Mouse (Mus musculus) heart, postnatal 0 days (tissue): ENCODE data around the gene Aldh3b2. TPM values are rescaled to one million over a fixed set of nuclear protein-coding genes. Genes with fewer than 3 reads are reported as not detected.

Experiments
- ATAC-seq: fragments of 200-750 bp; cut with Nextera tagmentation; 2 replicates; pipeline ENCODE4 v1.8.0; 2017; ENCODE audit warnings: low read depth, moderate number of reproducible peaks, moderate library complexity; ENCODE audit not compliant: insufficient read depth
- DNase-seq: peaks from one replicate; pipeline ENCODE4 v3.0.0-alpha.2; 2016; ENCODE audit warnings: low spot score
- H3K27ac ChIP-seq: fragments of 300-500 bp; sonication (generic); 2 replicates; pipeline ENCODE4 v1.5.1; 2014; ENCODE audit warnings: low read depth, mild to moderate bottlenecking
- H3K27me3 ChIP-seq: fragments of 300-500 bp; sonication (generic); 2 replicates; pipeline ENCODE4 v1.6.1; 2014; ENCODE audit warnings: low read length, mixed read lengths; ENCODE audit not compliant: control insufficient read depth, insufficient read depth
- H3K36me3 ChIP-seq: fragments of 300-500 bp; sonication (generic); replicated peaks from 2 replicates; pipeline ENCODE4 v1.6.1; 2014; ENCODE audit warnings: low read length, mixed read lengths; ENCODE audit not compliant: control insufficient read depth, insufficient read depth
- H3K4me1 ChIP-seq: fragments of 300-500 bp; sonication (generic); 2 replicates; pipeline ENCODE4 v1.6.1; 2014; ENCODE audit warnings: antibody characterized with exemption; ENCODE audit not compliant: control insufficient read depth, insufficient read depth
- H3K4me2 ChIP-seq: fragments of 300-500 bp; sonication (generic); 2 replicates; pipeline ENCODE4 v1.6.1; 2014; ENCODE audit warnings: low read depth, mild to moderate bottlenecking, low read length, moderate library complexity
- H3K4me3 ChIP-seq: fragments of 300-500 bp; sonication (generic); 2 replicates; pipeline ENCODE4 v1.5.1; 2014; ENCODE audit warnings: low read depth, low read length
- H3K9ac ChIP-seq: fragments of 300-500 bp; sonication (generic); replicated peaks from 2 replicates; pipeline ENCODE4 v1.6.1; 2014; ENCODE audit warnings: low read depth, low read length, mixed read lengths
- H3K9me3 ChIP-seq: fragments of 300-500 bp; sonication (generic); replicated peaks from 2 replicates; pipeline ENCODE4 v1.6.1; 2016; ENCODE audit warnings: low read length; ENCODE audit not compliant: control insufficient read depth
- CTCF ChIP-seq: IDR thresholded peaks from 2 replicates; pipeline ENCODE4 v1.5.1; 2016; ENCODE audit warnings: antibody characterized with exemption, control low read depth, low read depth
- EP300 ChIP-seq: IDR thresholded peaks from 2 replicates; pipeline ENCODE4 v1.6.1; 2016; ENCODE audit warnings: antibody characterized with exemption, low read depth
- WGBS: fragments of 180-500 bp; shearing (Covaris S2); extraction: QIAGEN DNeasy Blood & Tissue Kit; methylation state at CpG from one replicate; pipeline ENCODE4 v1.1.7; 2014; 5-methylcytosine and 5-hydroxymethylcytosine counted together
- polyA plus RNA-seq: library from polyadenylated mRNA; unstranded; fragments of >200 nt; fragmentation: Nextera tagmentation; extraction: Ambion mirVana; gene quantifications from 2 replicates; pipeline ENCODE4 v1.2.1, GENCODE M21; 2015
- total RNA-seq: library from RNA; depleted of rRNA; stranded (reverse); fragments of >200 nt; gene quantifications from 2 replicates; pipeline ENCODE4 v1.2.3, GENCODE M21; 2014; ENCODE audit warnings: low replicate concordance

Gene Aldh3b2
- total and polyA plus RNA-seq, 2 experiments from 2014 or later: 0.18 to 3.9 TPM

DNA sequence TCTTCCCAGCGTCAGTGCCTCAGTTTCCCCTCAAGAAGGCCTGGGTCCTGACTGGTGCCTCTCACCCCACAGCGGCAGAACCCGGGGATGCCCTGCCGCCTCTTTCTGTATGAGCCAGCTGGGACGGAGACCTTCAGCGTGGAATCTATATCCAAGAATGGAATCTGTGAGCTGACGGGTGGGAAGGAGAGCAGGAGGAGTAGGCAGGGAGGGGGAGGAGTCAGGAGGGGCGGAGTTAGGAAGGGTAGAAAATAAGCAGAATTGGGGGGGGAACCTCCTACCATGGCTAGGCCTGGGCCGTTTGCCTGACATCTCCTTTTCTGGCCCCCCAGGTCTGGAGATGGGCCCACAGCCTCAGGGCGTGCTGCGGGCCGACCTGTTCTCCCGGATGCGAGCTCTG, 15.9 kb downstream of the Aldh3b2 start:
- no peaks in the 10 kb centered on the region for H3K9me3 ChIP-seq
- H3K4me2 ChIP-seq: no peak overlapping the region
- TF ChIP-seq EP300: no peak
- TF ChIP-seq CTCF: no peak
- WGBS: 78% methylated on average over 14 of the region's 14 CpGs
- peaks cover 24% of the 10 kb centered on the region for H3K4me1 ChIP-seq
- no peak overlapping the region for H3K4me3 ChIP-seq
- no peak overlapping the region for H3K27ac ChIP-seq
- no peaks in the 10 kb centered on the region for H3K36me3 ChIP-seq
- no peak for ATAC-seq
- H3K27me3 ChIP-seq: no peaks in the 10 kb centered on the region
- no peak for DNase-seq
- no peak overlapping the region for H3K9ac ChIP-seq

- DNase-seq: no peak
Observed at GRCm38 (mm10) chr19:3988750-3989149, 16.6 kb downstream of the Aldh3b2 start.

GRCm38 (mm10) chr19:3990804-3991203, 18.7 kb downstream of the Aldh3b2 start:
- Histone ChIP-seq H3K4me3 (no peak overlapping the region), H3K27ac (no peak overlapping the region), H3K9me3 (no peaks in the 10 kb centered on the region), H3K9ac (no peak overlapping the region; the same call in 1 of the 2 replicates), H3K27me3 (no peaks in the 10 kb centered on the region), H3K4me1 (peaks cover 14% of the 10 kb centered on the region), H3K36me3 (no peaks in the 10 kb centered on the region), H3K4me2 (no peak overlapping the region)
- 59% methylated on average over 6 of the region's 6 CpGs for WGBS
- no peak for TF ChIP-seq CTCF
- TF ChIP-seq EP300: no peak
- DNase-seq: no peak
- ATAC-seq: no peak

More at GRCm38 (mm10) chr19:3988750-3989149, 16.6 kb downstream of the Aldh3b2 start:
- no peak overlapping the region for H3K27ac ChIP-seq
- WGBS: 89% methylated on average over 4 of the region's 4 CpGs
- H3K9ac ChIP-seq: no peak overlapping the region
- no peaks in the 10 kb centered on the region for H3K9me3 ChIP-seq
- no peaks in the 10 kb centered on the region for H3K27me3 ChIP-seq
- H3K4me1 ChIP-seq: peaks cover 24% of the 10 kb centered on the region
- no peak overlapping the region for H3K4me2 ChIP-seq
- no peaks in the 10 kb centered on the region for H3K36me3 ChIP-seq
- H3K4me3 ChIP-seq: no peak overlapping the region
- no peak for ATAC-seq
- TF ChIP-seq CTCF (no peak; the same call in 1 of the 2 replicates), EP300 (no peak)

GRCm38 (mm10) chr19:3991562-3991961, 19.4 kb downstream of the Aldh3b2 start:
- no peaks in the 10 kb centered on the region for H3K9me3 ChIP-seq
- H3K4me3 ChIP-seq: no peak overlapping the region
- no peak for DNase-seq
- no peak overlapping the region for H3K4me2 ChIP-seq
- ATAC-seq: no peak
- TF ChIP-seq EP300 (no peak), CTCF (no peak)
- no peaks in the 10 kb centered on the region for H3K36me3 ChIP-seq
- H3K4me1 ChIP-seq: peaks cover 7% of the 10 kb centered on the region
- 93% methylated on average over 3 of the region's 3 CpGs for WGBS
- no peak overlapping the region for H3K27ac ChIP-seq
- no peak overlapping the region for H3K9ac ChIP-seq
- H3K27me3 ChIP-seq: no peaks in the 10 kb centered on the region

- Histone ChIP-seq H3K4me1 (peaks cover 3% of the 10 kb centered on the region; the same call in 1 of the 2 replicates), H3K4me3 (no peak overlapping the region), H3K4me2 (no peak overlapping the region), H3K9ac (no peak overlapping the region), H3K9me3 (no peaks in the 10 kb centered on the region), H3K36me3 (no peaks in the 10 kb centered on the region), H3K27ac (no peak overlapping the region), H3K27me3 (no peaks in the 10 kb centered on the region)
- WGBS: 80% methylated on average over 3 of the region's 3 CpGs
- no peak for ATAC-seq
- no peak for DNase-seq
- TF ChIP-seq CTCF (no peak), EP300 (no peak)
Observed at GRCm38 (mm10) chr19:3991966-3992365, 19.8 kb downstream of the Aldh3b2 start.

DNA sequence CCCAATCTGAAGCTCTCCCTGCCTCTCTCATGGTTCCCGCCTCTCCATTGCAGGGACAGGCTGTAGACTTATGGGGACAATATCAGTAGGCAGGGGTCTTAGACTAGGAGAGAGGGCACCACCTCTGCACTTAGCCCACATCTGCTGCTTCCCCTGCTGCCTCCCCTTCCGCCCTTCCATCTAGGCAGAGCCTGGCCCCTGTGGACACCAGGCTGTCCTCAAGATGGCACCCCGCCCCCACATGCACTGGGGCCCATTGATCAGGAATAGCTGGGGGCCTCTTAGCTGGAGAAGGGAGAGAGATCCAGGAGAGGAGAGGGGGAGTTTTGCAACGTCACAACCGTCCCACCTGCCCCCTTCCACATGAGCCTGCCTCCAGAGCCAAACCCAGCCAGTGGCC, 20.3 kb downstream of the Aldh3b2 start, which contains the start of gene Tbx10:
Gene Tbx10, plus strand, starts transcription at position 337 of the 400 bp plus-strand sequence.
- TF ChIP-seq EP300 (no peak), CTCF (no peak)
- ATAC-seq: no peak
- Histone ChIP-seq H3K27me3 (no peaks in the 10 kb centered on the region), H3K36me3 (no peaks in the 10 kb centered on the region), H3K27ac (no peak within 1 kb of the TSS), H3K4me1 (no peaks in the 10 kb centered on the region), H3K9ac (no peak within 1 kb of the TSS), H3K9me3 (no peaks in the 10 kb centered on the region), H3K4me3 (no peak within 1 kb of the TSS), H3K4me2 (no peak within 1 kb of the TSS)
- 48% methylated on average over 5 of the region's 5 CpGs for WGBS
- DNase-seq: no peak
